Mouse (Mus musculus): Measurements from ENCODE around the gene Rd3. TPM values are rescaled to one million over a fixed set of nuclear protein-coding genes. Genes with fewer than 3 reads are reported as not detected.

Rd3 gene
- polyA plus RNA-seq (2012; rRNA removed; ENCODE audit: low replicate concordance), result 0.18 and 0.34 TPM in 2 replicates

GRCm38 (mm10) chr1:191977187-191977586 is at the start of gene Rd3:
Gene Rd3, plus strand, starts transcription at chr1:191977370.

Other genes starting within 250 kb of the Rd3 start
- gene Nek2, start 155.9 kb upstream of the Rd3 start, polyA plus RNA-seq (2012; rRNA removed; ENCODE audit: low replicate concordance), result 0.86 and 2.8 TPM in 2 replicates
- 8.1 and 13.8 TPM in 2 replicates for gene Slc30a1, start 70.6 kb upstream of the Rd3 start, polyA plus RNA-seq (2012; rRNA removed; ENCODE audit: low replicate concordance)
- 14.5 and 26.9 TPM in 2 replicates for gene Traf5, start 115.2 kb downstream of the Rd3 start, polyA plus RNA-seq (2012; rRNA removed; ENCODE audit: low replicate concordance)
- 31.1 and 45.8 TPM in 2 replicates for gene Rcor3, start 160.7 kb downstream of the Rd3 start, polyA plus RNA-seq (2012; rRNA removed; ENCODE audit: low replicate concordance)
- gene Kcnh1, start 213.4 kb downstream of the Rd3 start, polyA plus RNA-seq (2012; rRNA removed; ENCODE audit: low replicate concordance), result 0.06 and 0.12 TPM in 2 replicates

All from subcutaneous adipose tissue, adult 2 months (tissue).